Mouse (Mus musculus) left cerebral cortex, adult 11 months (tissue): ENCODE data around the gene Ifrd1.
A peak's percentile ranks its signal among the peaks of the same experiment; 100 is the strongest.
"Not testable (repeated sequence)": the region's sequence is repeated elsewhere in the genome, so short reads cannot be mapped to it uniquely, and the experiment has no call there.

Experiments used
- DNase-seq: peaks from one replicate; pipeline ENCODE4 v3.0.0; 2022; ENCODE audit warnings: low spot score

Ifrd1 gene

DNA sequence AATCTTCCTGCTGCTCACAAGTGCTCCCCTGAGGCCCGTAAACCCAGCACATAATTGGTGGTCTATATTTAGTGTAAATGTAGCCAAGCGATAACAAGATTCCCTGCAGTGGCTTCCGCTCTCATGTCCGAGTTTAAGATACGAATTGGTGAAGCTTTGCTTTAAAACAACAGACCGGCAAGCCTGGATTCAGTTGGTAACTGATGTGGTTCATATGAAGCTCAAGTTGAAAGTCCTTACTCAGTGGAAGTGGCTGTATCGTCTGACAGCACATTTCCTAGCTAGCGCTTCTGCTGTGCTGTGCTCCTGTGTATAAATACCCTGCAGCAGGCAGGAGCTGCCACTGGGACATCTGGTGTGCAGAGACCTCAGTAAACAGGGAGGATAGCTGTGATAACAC lies 49.0 kb downstream of the Ifrd1 start, which contains the start of gene Lsmem1:
Gene Lsmem1, minus strand, starts transcription at position 189 of the 400 bp plus-strand sequence.
- no peak for DNase-seq

DNA sequence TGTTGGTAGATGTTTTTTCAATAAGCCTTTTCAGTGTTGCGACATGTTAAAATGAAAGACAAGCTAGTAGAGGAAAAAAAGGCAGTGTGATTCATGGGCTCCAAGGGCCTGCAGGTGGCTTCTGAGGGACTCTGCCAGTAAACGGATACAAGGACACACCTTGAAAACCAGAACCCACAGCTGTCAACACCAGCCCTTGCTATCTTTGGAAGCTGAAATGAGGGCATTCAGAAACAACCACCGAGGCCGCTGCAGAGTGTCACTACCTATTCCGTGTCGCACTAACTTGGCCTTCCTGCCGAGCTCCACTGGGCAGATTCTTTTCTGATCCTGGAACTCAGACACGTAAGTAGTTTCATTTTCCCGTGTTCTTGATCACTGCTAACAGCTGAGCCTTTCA lies 49.9 kb downstream of the Ifrd1 start:
- DNase-seq = no peak

DNA sequence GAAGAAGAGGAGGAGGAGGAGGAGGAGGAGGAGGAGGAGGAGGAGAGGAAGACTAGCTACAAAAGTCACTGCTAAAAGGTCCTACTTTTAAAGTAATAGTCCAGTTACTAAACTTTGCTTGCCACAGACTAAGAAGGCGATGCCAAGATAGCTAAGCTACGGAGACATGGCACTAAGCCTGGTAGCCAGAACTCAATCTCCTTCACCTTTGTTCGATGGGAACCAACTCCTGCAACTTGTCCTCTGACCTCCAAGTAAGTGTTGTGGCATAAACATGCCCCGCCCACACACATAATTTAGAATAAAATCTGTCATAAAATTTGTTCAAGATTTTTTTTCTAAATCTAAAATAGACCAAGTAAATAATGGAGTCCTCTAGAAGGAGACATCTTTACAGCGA lies 50.3 kb downstream of the Ifrd1 start:
- no peak for DNase-seq

DNA sequence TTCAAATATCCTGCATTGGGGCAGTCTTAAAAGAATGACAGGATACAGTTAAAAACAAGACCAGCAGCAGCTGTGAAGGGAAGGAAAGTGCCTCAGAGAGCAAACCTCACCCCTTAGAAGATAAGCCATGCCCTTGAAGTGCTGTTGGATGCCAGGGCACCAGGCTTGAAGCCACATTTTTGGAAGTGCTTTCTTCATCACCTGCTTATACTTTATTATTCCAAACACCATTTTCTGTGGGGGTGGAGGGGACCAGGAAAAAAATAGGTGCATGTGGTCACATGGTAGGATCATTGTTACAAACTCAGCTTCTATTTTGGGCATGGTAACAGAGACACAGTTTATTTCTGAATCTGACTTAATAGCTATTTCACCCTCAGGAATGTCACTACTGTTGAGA lies 50.8 kb downstream of the Ifrd1 start:
- no peak for DNase-seq

DNA sequence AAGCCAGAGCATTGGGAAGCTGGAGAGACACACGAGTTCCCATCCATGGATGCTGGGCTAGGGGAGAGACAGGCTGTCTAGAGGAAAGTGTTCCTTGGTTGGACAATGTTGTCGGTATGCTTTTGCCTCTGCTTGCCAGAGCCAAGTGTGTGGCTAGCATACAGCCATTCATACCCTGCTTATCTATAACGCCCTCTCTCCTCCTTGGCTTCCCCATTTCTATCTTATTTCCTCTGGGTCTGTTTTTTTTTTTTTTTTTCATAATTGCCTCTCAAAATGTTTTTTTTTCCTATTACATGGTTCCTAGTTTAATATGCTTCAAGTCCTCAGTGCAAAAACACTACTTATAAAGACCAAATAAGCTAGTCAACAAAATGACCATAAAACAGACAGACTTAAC lies 62.8 kb downstream of the Ifrd1 start:
- DNase-seq = no peak

DNA sequence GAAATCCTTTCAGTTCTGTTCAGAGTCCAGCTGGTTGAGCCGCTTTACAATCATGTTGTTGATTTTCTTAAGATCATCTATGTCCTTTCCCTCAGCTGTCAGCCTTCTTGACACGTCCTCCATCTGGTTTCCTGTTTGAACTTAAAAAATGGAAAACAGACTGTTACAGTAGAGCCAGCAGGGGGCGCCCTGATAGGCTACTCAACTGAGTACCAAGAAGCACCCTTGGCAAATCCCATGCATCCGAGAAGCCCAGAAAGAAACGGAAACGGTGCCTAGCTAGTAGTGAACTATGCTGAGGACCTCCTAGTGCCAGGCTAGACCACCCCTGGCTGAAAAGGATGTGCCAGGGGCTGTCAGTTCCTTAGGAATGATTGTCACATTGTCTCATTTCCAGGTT lies 71.2 kb downstream of the Ifrd1 start:
- DNase-seq = no peak

DNA sequence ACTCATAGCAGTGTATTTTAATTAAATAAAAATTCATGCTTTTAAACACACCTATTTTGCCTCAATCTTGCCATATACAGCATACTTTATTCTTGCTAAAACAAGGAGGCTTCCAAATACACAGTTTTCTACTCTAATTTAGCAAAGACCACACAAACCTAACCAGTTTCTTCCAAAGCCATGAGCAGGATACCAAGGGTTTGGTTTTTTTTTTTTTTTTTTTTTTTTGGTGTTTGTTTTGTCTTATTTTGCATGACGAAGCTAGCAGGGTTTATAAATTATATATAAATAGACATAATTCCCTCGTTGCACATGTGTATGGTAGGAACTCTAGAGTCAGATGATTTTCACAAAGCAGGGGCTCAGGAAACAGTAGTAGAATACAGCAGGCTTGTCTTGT lies 72.1 kb downstream of the Ifrd1 start:
- no peak for DNase-seq

DNA sequence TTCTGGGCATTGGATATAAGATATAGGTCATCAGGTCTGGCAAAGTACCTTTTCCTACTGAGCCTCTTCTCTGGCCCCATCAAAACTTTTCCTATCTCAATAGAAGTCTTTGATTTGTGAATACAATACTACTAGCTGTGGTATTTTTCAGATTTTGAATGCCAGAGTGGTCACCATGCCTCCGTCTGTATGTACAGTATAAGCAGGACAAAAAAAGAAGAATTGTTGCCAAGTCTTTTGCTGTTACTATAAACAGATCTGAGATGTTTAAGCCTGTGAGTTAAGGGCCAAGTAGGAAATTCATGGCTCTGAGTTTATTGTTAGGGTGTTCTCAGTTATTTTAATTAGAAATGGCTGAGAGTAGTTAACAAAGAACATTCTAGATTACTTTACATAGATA lies 73.1 kb downstream of the Ifrd1 start:
- DNase-seq = not testable (repeated sequence)

DNA sequence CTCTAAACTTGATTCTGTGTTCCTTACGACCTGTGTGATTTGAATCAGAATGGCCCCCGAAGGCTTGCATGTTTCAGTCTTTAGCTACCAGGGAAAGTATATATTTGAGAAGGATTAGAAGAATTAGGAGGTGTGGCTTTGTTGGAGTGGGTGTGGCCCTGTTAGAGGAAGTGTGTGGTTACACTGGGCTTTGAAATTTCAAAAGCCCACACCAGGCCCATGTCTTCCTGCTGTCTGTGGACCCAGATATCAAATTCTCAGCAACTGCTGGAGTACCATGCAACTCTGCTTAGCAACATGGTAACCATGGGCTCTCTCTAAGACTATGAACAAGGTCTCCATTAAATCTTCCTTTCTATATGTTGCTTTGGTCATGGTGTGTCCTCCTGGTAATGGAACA lies 76.7 kb downstream of the Ifrd1 start:
- DNase-seq = no peak

DNA sequence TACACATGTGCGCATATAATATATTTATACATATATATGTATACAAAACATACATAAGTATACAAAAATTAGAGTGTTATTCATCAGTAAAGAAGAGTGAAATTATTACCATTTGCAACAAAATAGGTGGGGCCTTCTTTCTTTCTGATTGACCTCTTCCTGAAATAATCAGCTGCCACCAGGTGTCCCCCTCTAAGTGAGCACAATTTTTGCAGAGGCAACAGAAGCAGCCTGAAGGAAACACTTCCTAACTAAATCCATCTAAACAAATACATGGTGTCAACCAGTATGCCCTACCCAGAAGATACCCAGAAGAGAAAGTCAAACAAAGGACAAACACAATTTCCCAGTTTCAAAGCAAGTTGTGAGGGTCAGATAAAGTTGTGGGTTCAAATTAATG lies 78.6 kb downstream of the Ifrd1 start:
- no peak for DNase-seq

DNA sequence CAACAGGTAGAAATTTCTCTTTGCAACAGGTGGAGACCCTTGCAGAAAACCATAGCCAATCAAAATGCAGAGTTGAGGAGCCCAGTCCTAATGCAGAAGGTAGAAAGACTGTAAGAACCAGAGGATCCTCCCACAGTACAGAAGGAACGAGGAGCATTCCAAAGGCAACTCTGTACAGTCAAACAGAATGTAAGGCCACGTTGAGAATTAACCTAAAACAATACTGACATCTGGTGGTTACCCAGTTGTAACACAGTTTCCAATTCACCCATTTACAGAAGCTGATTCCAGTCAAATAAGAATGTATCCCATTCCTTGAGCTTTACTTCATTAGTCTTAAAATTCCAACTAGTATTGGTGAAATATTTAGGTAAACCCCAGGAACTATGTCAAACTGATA lies 83.7 kb downstream of the Ifrd1 start:
- peak; percentile 22 for DNase-seq

DNA sequence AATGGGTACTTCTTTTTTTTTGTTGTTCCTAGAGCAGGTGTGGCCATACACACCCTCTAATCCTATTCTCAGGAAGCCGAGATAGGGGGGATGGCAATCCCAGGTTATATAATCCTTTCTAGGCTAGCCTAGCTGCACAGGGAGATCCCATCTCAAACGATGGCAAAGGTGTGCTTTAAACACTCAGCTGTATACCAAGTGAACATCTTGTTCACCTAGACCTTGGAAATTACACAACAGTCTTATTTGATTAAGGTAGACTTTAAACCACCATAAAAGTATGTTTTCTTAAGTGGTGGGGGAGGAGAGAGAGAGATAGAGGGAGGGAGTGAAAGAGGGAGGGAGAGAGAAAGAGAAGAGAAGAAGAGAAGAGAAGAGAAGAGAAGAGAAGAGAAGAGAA lies 87.5 kb downstream of the Ifrd1 start:
- DNase-seq = no peak

DNA sequence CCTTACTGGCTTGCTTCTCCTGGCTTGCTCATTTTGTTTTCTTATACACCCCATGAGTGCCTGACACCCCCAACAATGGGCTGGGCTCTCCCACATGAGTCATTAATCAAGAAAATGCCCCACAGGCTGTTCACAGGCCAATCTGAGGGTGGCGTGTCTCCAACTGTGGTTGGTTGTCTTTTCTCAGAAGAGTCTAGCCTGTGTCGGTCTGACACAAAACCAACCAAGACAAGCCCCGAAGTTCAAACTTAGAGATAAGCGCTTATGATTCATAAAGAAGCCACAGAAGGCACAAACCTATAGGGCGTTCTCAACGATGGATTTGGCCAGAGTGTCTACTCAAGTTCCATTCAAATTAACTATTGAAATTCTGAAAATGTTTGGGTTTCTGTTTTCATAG lies 94.1 kb downstream of the Ifrd1 start:
- no peak for DNase-seq

DNA sequence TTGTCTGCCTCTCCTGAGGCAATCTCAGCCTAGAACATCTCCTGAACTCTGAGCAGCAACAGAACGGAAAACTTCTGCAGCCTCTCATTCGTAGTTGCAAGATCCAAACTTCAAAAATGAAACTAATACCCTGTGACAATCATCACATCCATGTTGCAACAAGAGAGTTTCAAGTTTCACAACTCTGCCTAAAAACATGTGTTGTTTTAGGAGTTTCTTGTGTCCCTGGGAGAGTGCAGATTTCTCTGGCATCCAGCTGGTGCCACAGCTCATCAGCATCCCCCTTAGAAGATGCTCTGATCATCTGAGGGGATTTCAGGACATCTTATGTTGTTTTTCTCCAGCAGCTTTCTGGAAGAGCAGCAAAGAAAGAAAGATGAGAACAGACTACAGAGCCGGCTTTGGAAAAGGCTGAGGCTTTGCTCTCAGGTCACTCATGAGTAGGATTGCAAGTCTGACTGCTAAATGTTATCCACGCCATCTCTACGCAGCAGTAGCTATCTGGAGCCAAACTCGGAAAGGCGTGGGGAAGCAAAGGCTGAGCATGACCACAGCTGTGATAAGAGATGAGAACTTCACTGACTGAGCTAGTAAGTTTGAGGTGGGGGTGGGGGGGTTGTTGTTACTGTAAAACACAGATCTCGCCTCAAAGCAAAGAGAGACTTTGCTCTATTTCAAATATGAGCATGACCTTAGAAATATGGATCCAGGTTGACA lies 95.8 kb downstream of the Ifrd1 start:
- no peak for DNase-seq
